Mouse (Mus musculus): Measurements from ENCODE around the gene Nfia.

Gene Nfia

DNA sequence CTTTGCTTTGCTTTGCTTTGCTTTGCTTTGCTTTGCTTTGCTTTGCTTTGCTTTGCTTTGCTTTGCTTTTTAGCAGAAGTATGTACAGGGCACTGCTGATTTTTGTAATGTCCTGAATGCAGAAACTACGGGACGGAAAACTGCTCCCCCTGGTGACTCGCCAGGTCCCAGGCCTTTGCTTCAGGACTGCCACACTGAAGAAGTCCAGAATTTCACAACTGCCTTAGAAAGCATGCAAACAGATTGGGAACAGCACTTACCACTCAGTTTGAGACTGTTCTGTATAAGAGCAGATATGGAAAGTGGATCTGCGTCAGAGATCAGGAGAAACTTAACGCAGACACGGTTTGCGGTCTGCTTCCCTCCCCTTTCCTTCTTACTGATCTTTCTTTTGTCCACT lies 336.5 kb downstream of the Nfia start:
- in situ Hi-C loops (cut with MboI; ENCODE audit: low pct_unique_long_range_greater_than_20kb in 1 of 2, low sequenced_read_pairs in 2 of 2, unreplicated experiment in 1 of 2), result loop anchor here in 1 of 2 experiments (25.0 kb wide), 1 partner anchor 347 kb away; the partner anchor contains the start of gene Nfia

DNA sequence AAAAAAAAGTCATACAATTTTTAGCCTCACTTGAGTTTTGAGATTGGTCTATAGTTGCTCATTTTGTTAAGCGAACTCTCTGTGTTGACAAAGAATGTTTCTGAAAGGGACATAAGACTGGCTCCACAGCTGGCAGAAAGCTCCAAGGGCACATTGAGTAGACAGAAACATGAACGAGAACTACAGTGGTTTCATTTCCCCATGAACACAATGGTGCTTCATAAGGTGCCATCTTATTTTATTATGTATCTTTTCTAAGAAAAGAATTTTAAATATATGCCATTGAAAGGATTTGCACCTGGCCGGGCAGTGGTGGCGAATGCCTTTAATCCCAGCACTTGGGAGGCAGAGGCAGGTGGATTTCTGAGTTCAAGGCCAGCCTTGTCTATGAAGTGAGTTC lies 337.4 kb downstream of the Nfia start:
- in situ Hi-C loops (cut with MboI; ENCODE audit: low pct_unique_long_range_greater_than_20kb in 1 of 2, low sequenced_read_pairs in 2 of 2, unreplicated experiment in 1 of 2), result loop anchor here in 1 of 2 experiments (25.0 kb wide), 1 partner anchor 348 kb away; the partner anchor contains the start of gene Nfia

DNA sequence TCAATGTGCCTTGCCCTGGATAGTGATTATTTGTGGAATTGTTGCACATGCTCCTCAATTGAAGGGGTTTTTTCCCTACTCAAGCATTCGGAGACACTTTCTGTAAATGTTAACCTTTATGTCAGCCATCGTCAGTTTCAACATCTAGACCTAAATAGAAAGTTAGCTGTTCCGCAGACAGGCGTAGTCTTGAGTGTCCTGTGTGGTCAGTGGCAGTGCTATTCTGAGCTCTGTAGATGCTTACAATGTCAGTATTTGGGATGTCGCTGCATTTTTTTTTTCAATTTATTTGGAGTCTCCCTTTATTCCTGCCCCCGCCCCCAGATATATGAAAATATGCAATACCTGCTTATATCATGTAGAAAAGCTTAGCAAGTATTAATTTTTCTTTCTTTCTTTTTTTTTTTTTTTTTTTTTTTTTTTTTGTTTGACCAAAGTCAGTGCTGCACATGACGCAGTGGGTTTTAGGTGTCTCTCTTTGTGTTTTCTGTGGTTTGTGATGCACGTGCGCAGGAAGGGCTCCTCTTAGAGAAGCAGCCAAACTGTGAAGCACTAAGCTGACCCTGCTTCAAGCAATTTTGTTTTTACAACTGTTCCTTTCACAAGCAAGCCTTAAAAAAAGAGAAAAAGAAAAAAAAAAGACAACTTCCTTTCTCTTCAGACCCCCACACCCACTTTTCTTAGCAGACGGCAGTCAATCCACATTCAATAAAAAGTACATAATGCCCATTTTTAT lies 340.9 kb downstream of the Nfia start:
- in situ Hi-C loops (cut with MboI; ENCODE audit: low pct_unique_long_range_greater_than_20kb in 1 of 2, low sequenced_read_pairs in 2 of 2, unreplicated experiment in 1 of 2), result loop anchor here in 1 of 2 experiments (25.0 kb wide), 1 partner anchor 351 kb away; the partner anchor contains the start of gene Nfia

DNA sequence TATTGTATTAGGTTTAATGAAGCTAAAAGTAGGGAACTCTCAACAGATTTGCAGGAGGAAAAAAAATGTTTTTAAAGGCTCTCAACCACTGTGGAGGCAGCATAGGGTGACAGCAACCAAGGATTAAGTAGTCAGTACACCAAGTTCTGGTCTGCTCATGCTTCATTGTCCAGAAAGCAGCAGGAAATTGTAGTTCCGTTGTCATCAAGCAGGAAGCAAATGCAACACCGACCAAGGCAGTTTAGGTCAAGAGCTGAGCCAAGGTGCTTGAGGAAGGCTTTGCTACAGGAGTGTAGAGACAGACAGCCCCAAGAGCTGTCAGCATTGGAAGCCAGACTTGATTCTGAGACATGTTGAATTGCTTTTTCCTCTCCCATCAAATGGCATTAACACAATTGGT lies 342.4 kb downstream of the Nfia start:
- in situ Hi-C loops (cut with MboI; ENCODE audit: low pct_unique_long_range_greater_than_20kb in 1 of 2, low sequenced_read_pairs in 2 of 2, unreplicated experiment in 1 of 2), result loop anchor here in 1 of 2 experiments (25.0 kb wide), 1 partner anchor 353 kb away; the partner anchor contains the start of gene Nfia

DNA sequence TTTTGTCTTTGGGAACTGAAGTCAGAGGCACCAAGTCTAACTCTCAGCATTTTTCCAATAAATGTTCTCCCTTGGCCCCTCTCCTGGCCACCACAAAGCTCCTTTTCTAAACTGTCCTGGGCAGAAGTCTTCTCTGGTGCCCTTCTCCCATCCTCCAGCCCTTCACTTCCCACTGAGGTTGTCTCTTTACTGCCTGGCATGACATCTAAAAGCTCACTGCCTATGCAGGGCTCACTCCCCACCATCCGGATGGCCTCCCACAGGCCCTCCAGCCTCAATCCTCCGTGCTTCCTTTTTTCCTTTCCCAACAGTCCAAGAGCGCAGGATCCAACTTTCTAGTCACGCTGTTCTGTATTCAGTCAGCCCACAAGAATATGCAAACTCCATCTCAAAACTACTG lies 342.9 kb downstream of the Nfia start:
- in situ Hi-C loops (cut with MboI; ENCODE audit: low pct_unique_long_range_greater_than_20kb in 1 of 2, low sequenced_read_pairs in 2 of 2, unreplicated experiment in 1 of 2), result loop anchor here in 1 of 2 experiments (25.0 kb wide), 1 partner anchor 353 kb away; the partner anchor contains the start of gene Nfia

DNA sequence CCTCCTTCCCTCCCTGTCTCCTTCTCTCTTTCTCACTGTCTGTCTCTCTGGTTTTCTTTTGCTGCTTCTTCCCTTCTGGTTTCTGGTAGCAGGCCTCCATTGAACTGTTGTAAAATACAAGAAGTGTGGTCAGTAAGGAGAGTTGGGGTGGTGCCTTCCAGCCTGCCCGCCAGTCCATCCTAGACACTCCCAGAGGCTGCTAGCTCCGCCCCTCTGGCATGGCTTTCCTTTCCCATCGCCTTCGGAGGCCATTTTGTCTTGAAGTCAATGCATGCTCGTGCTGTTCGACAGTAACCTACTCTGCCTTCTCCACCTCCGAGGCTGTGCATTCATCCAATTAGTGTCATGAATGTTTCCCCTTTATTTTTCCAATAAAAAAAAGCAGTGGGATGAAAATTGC lies 343.5 kb downstream of the Nfia start:
- in situ Hi-C loops (cut with MboI; ENCODE audit: low pct_unique_long_range_greater_than_20kb in 1 of 2, low sequenced_read_pairs in 2 of 2, unreplicated experiment in 1 of 2), result loop anchor here in 1 of 2 experiments (25.0 kb wide), 1 partner anchor 354 kb away; the partner anchor contains the start of gene Nfia

DNA sequence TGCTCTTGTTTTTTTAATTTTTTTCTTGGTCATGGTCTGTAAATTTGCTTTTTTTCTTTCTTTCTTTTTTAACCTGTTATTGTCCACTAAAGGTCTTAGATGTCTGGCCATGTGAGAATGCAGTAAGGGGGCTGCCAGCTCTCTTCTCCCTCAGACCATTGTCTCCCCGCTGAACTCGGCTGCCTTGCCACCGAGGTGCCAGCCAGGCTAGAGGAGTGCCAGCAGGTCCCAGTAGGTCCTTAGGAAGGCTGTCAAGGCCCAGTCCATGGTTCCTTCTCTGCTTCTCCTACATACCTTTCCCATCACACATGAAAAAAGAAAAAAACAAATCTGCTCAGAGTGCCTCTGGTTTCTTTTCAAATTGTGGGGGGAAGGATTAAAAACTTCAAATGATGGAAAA lies 345.6 kb downstream of the Nfia start:
- in situ Hi-C loops (cut with MboI; ENCODE audit: low pct_unique_long_range_greater_than_20kb in 1 of 2, low sequenced_read_pairs in 2 of 2, unreplicated experiment in 1 of 2), result loop anchor here in 1 of 2 experiments (25.0 kb wide), 1 partner anchor 356 kb away; the partner anchor contains the start of gene Nfia

DNA sequence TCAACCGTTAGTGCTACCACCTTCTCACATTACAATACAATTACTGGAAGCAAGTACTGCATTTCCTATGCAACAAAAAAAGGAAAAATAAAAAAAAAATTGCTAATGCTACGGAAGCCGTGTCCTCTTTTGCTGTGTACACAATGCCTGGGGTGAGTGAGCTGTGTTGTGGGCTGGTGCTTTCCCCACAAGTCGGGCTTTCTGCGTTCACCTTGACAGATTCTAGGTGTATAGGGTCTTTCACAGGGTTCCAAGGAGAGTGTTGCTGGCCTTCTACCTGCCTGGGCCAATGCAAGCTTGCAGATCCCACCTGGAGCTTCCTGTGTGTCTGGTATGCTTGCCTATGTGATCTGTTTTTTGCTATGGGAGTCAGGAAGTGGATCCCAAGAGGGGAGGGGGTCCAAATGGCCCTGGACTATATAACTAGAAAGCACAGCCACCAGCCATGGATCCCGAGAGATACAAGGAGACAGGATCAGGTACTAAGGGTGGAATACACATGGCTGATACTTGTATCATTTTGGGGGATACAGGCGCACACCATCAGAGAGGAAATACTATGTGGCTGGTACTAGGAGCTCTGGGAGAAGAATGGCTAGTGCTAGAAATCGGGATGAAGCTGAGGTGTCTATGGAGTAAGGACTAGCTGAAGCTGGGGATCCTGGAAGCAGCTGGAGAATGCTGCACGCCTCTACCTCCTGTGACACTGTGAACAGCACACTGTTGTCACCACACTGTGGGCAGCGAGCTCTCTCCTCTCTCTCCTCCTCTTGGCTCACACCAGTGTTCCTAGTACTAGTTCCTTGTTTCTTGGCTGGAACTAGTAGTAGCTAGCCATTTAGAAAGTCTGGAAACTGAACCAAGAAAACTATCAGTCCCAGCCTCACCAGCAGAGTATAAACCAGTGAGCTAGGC lies 346.5 kb downstream of the Nfia start:
- in situ Hi-C loops (cut with MboI; ENCODE audit: low pct_unique_long_range_greater_than_20kb in 1 of 2, low sequenced_read_pairs in 2 of 2, unreplicated experiment in 1 of 2), result loop anchor here in 1 of 2 experiments (25.0 kb wide), 1 partner anchor 357 kb away; the partner anchor contains the start of gene Nfia

DNA sequence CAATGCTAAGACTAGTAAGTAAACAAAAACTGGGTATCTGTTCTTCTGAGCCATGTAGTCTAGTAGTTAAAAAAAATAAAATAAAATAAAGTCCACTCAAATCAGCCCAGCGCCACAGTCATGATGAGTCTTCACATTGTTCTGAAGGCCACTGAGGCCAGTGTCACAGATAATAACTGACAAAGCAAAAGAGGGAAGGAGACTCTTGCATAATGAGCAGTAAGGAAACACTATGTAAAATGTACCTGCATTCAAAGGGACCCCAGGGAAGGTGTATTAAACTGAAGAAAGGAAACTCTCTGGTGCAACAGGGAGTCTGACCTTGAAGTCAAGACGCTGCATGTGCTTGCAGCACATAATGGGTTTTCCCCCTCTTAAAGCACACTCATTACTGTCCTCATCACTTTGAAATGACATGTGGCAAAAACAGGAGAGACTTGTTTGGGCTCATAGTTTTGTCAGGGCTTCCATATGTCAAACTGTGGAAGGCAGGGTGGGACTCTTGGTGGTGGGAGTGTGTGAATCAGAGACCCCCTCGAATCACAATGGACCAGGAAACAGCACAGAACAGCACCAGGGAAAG lies 347.5 kb downstream of the Nfia start:
- in situ Hi-C loops (cut with MboI; ENCODE audit: low pct_unique_long_range_greater_than_20kb in 1 of 2, low sequenced_read_pairs in 2 of 2, unreplicated experiment in 1 of 2), result loop anchor here in 1 of 2 experiments (25.0 kb wide), 1 partner anchor 358 kb away; the partner anchor contains the start of gene Nfia

DNA sequence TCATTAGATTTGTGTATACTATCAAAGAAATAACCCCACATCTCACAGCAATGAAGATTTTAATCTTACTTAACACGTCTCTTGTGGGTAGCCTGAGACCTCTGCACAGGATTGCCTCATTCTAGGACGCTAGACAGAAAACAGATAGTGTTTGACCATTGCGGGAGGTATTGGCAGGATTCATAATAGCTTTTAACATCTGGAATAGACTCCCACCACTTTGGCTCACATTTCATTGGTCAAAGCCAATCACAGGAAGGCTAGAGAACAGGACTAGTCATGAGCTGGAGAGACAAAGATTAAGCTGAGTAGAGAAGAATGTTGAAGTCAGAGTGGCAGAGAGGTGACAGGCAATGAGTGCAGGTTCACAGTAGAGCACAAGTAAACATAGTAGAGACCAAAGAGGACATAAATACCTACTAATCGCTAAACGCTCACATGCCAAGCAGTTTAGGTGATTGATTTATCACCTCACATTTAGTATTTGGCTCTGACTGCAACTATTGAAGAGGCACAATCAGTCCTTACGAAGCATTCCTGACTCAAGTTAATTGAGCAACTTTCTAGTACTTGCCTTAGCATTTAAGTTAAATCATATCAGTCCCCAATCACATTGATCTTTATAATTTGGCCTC lies 348.3 kb downstream of the Nfia start:
- in situ Hi-C loops (cut with MboI; ENCODE audit: low pct_unique_long_range_greater_than_20kb in 1 of 2, low sequenced_read_pairs in 2 of 2, unreplicated experiment in 1 of 2), result loop anchor here in 1 of 2 experiments (25.0 kb wide), 1 partner anchor 359 kb away; the partner anchor contains the start of gene Nfia

DNA sequence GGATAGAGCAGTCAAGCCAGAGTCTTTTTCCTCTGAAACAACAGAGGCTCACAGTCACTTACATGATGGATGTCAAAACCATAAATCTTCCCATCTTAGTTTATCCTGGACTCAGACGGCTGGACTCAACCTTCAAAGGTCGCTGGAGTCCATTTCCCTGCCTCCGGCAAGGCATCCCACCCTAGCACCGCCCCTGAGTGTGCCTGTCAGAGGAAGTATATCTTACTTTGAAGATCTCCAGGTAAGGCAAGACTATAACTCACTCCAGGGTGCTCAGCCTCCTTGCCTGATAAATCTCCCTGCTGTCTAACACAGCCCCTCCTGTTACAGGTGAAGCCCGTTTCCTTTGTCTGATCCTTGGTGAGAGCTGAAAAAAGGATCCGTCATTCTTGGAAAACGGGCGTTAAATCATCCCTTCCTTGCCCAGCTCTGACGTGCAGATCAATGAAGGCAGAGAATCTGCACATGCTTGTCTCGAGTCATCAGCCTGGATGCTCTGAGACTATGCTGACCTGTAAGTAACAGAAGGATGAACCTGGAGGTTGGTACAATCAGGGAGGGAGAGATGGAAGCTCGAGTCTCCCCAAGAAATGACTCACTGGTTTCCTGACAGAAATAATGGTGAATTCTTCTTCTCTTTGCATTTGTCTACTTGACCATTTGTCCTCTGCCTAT lies 353.6 kb downstream of the Nfia start:
- in situ Hi-C loops (cut with MboI; ENCODE audit: low pct_unique_long_range_greater_than_20kb in 1 of 2, low sequenced_read_pairs in 2 of 2, unreplicated experiment in 1 of 2), result no loop called here

DNA sequence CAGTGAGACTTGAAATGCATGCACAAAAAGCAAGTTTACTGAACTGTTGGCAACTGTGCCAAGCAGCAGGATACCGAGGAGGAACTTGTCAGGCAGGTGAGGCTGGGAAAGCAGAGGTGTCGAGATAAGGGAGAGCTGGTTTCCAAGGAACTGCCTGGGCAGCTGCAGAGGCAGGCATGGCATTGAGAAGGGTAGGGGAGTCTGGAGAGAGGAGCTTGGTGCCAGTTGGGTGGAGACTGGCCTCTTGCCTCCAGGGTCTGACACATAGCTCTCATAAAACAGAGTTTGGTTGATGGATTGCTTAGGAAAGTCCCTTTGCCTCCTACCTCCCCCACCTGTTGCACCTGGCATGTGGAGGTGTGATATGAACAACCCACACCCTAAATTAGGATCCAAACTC lies 358.3 kb downstream of the Nfia start:
- in situ Hi-C loops (cut with MboI; ENCODE audit: low pct_unique_long_range_greater_than_20kb in 1 of 2, low sequenced_read_pairs in 2 of 2, unreplicated experiment in 1 of 2), result no loop called here

DNA sequence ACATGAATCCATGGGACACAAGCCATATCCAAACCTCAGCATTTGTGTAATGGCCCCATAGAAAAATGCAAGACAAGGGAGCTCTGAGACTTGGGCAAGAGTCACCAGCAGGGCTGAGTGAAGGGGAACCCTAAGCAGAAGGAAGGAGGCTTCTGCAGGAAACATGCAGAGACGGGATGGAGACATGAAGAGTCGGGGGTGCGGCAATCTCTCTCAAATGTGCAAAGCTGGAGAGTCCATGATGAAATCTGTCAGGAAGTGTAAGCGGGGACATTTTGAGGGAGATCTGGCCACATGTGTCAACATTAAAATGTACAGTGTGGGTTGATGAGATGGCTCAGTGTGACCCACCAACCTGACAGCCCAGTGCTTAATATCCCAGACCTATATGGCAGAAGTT lies 361.5 kb downstream of the Nfia start:
- in situ Hi-C loops (cut with MboI; ENCODE audit: low pct_unique_long_range_greater_than_20kb in 1 of 2, low sequenced_read_pairs in 2 of 2, unreplicated experiment in 1 of 2), result no loop called here

DNA sequence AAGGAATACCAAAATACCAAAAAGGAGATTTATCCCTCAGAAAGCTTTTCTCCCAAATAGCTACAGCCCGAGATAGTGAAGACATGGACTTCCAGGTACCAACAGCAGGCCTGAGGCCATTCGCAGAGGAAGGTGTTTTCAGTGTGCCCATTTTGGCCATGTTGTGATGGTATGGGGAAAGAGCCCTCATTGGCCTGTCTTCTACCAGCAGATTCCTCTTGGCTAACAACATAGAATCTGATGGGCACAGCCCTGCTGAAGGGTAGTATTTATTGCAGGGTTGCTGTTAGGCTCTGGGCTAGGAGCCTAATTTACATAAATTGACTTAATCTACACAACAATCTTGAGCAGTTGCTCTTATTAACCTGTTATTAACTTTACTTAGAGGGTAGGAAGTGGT lies 363.5 kb downstream of the Nfia start:
- in situ Hi-C loops (cut with MboI; ENCODE audit: low pct_unique_long_range_greater_than_20kb in 1 of 2, low sequenced_read_pairs in 2 of 2, unreplicated experiment in 1 of 2), result no loop called here

DNA sequence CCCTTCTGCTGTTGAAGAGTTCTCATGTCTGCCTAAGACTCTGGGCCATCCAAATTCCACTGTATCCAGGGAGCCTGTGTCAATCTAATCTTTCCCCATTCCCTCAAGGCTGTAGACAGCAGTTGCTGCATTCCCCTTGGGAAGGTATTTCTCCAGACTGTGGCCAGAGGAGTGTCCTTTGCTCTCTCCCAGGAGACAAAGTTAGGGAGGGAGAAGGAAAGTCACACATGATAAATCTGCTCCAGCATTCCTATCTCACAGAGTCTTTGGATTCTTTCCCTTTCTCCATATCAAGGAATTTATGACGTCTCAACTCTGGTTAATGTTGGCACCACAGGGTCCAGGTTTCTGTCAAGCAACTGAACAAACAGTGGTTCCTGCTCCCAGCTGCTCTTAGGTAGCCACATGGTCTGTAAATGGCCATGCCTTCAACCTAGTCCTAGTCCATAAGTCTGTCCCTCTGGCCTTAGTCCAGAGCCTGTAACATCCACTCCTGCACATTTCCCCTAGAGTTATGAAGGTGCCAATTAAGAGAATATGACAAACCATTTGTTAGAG lies 370.4 kb downstream of the Nfia start:
- in situ Hi-C loops (cut with MboI; ENCODE audit: low pct_unique_long_range_greater_than_20kb in 1 of 2, low sequenced_read_pairs in 2 of 2, unreplicated experiment in 1 of 2), result no loop called here

DNA sequence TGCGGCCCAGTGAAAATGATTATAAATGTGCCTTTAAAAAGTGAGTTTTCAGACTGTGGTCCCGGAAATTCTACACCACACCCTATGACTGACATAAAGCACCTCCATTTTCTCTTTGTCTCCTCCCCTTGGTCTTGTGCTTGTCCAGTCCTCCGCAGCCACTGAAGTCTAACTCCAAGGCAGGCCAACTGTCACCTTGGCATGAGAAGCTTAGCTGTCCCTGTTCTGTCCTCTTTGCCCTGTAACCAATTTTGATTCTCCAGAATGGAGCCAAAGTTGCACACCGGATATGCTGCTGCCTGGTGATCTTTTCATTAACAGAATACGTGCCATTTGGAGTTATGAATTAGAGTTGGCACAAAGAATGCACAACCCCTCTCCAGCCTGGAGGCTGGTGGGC lies 378.0 kb downstream of the Nfia start:
- in situ Hi-C loops (cut with MboI; ENCODE audit: low pct_unique_long_range_greater_than_20kb in 1 of 2, low sequenced_read_pairs in 2 of 2, unreplicated experiment in 1 of 2), result no loop called here

DNA sequence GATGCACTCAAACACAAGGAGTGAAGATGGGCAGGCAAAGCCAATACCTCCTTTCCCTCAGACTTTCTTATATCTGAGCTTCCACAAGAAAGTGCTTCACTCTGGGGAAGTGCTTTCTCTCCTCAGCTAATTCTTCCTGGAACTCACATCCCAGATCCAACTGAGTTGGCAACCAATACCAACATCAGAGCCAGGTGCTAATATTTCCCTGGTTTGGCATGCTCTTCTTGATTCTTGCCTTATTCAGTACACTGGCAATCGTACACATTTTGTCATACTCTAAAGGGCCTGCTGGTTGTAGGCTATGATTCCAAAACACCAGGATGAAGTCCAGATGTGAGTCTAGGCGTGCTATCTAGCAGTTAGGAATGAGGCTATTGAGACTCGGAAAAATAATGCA lies 385.4 kb downstream of the Nfia start:
- in situ Hi-C loops (cut with MboI; ENCODE audit: low pct_unique_long_range_greater_than_20kb in 1 of 2, low sequenced_read_pairs in 2 of 2, unreplicated experiment in 1 of 2), result no loop called here

Data from mouse embryonic stem cell (cell line).